Mouse (Mus musculus) stomach, postnatal 0 days (tissue): Measurements from ENCODE around the gene Rprd2.

Experiments used
- CTCF ChIP-seq: IDR thresholded peaks from 2 replicates; pipeline ENCODE4 v1.5.1; 2016; ENCODE audit warnings: antibody characterized with exemption, low read depth, mild to moderate bottlenecking, moderate library complexity
- EP300 ChIP-seq: optimal IDR thresholded peaks from 2 replicates; pipeline ENCODE3; 2016; ENCODE audit warnings: antibody characterized with exemption

DNA sequence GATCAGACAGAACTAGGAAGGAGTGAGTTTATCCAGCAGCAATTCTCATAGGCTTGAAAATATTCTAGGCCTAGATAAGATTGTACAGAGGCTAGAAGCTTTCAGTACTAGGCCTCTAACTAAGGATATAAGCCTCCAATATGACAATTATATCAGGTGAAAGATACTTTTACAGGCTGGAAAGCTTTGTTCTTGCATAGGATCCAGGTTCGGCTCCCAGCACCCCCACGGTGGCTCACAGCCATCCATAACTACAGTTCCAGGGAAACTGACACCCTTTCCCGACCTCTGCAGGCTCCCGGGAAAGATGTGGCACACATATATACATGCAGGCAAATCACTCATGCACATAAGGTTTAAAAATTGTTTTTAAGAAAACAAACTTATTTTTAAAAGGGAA, 14.8 kb downstream of the Rprd2 start:
- TF ChIP-seq CTCF (no peak), EP300 (no peak)
